Comparison of ENCODE assay signal across 9 mouse cellular contexts in the genomic region with DNA sequence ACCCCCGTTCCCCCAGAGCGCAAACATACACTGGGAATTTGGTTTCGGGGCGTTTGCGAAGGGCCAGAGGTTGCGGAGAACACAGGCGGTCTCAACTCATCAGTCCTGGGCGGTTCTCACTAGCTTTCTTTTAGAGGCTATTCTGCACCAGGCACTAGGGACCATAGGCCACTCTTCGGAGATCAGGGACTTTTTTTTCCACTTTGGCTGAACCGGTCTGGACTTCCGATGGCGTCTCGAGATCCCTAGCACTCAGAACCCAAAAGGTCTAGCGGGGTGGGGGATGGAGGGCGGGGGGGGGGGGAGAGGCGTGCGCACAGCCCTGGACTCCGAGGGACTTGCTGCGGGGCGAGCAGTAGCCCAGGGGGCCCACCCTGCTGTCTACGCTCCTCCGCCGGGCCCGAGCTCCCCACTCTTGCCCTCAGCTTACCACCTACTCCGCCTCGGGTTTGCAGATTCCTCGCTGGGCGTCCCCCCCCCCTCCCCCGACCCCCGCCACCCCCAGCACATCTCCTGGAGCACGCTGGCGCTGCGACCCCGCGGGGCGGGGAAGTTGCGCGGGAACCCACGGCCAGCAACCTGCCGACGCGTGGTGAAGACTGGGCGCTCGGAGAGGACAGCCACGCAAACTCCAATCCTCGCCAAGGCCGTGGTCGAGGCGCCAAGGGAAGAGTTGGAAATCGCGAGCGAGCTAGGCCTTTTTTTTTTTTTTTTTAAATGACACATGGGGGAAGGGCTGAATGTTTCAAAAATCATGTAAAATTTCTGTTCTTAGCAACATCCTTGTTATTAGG. TPM values are rescaled to one million over a fixed set of nuclear protein-coding genes. Genes with fewer than 3 reads are reported as not detected.
DNase-seq lines count a peak whose midpoint lies in the region; ATAC-seq and TF ChIP-seq lines count a peak whose summit lies in the region.
"Had no signal": no experiment of that assay in that cellular context is flagged by ENCODE, and none has a peak within 500 bp of the region (broad histone marks: within the 10 kb centered on the region; RNA-seq: fewer than 3 reads in every experiment).

No protein-coding gene starts in this region.

- ATAC-seq in heart, embryonic 11.5 days (replicated peaks; ENCODE audit: insufficient number of reproducible peaks, low FRiP score, low TSS enrichment) = no peak

- H3K27me3 ChIP-seq in heart, embryonic 11.5 days (ENCODE audit: control insufficient read depth, insufficient read depth, low read length) = peaks cover 70% of the 10 kb centered on the region
- peaks cover 91% of the 10 kb centered on the region for H3K27me3 ChIP-seq in hindbrain, embryonic 10.5 days (ENCODE audit: insufficient read depth, poor library complexity, severe bottlenecking)
- H3K27me3 ChIP-seq in midbrain, embryonic 10.5 days (ENCODE audit: low read depth, poor library complexity, severe bottlenecking) = peaks cover 91% of the 10 kb centered on the region
- H3K27me3 ChIP-seq: CH12.LX had no signal

- no peak for DNase-seq in heart, postnatal 25 days (ENCODE audit: low spot score)
- peak; percentile 41 for DNase-seq in brain, embryonic 14.5 days (ENCODE audit: low read depth)
- DNase-seq in hindbrain, embryonic 10.5 days (ENCODE audit: low spot score) = peak; percentile 42
- peak; percentile 60 for DNase-seq in midbrain, embryonic 10.5 days (ENCODE audit: low spot score)
- DNase-seq in right cerebral cortex, adult 2 months (ENCODE audit: low spot score in 2 of 2) = no peak
- no peak for DNase-seq in urinary bladder, postnatal 4 days (ENCODE audit: low spot score in 2 of 2)
- DNase-seq in spleen, adult 12 weeks (ENCODE audit: low spot score) = no peak

- H3K36me3 ChIP-seq in heart, embryonic 11.5 days (ENCODE audit: control insufficient read depth, insufficient read depth, low read length) = no peaks in the 10 kb centered on the region
- no peaks in the 10 kb centered on the region for H3K36me3 ChIP-seq in hindbrain, embryonic 10.5 days
- H3K36me3 ChIP-seq in midbrain, embryonic 10.5 days = no peaks in the 10 kb centered on the region

- WGBS in heart, embryonic 11.5 days (ENCODE audit: insufficient replicate concordance) = under 1% methylated on average over 49 of the region's 52 CpGs
- WGBS in hindbrain, embryonic 10.5 days = 1% methylated on average over 49 of the region's 52 CpGs
- WGBS in midbrain, embryonic 10.5 days = 1% methylated on average over 47 of the region's 52 CpGs

- 0 out of 2 replicates have a peak overlapping the region, but pooled peaks have one; percentile 34 for H3K9ac ChIP-seq in heart, embryonic 11.5 days (ENCODE audit: low read depth, low read length)

- TF ChIP-seq POLR2A in brain, embryonic 14.5 days (IDR thresholded peaks at IDR 0.05; ENCODE audit: borderline replicate concordance, extremely low read depth, insufficient read depth, insufficient read length, poor library complexity, severe bottlenecking) = no peak

- TF ChIP-seq CTCF in brain, embryonic 14.5 days (IDR thresholded peaks at IDR 0.05; ENCODE audit: borderline replicate concordance, extremely low read depth, insufficient read depth, insufficient read length) = no peak

- peak overlapping the region; percentile 62 for H3K4me2 ChIP-seq in heart, embryonic 11.5 days

- H3K4me1 ChIP-seq in heart, embryonic 11.5 days (ENCODE audit: control insufficient read depth, insufficient read depth, low read length) = peaks cover 18% of the 10 kb centered on the region
- H3K4me1 ChIP-seq in hindbrain, embryonic 10.5 days (replicated peaks) = peaks cover 50% of the 10 kb centered on the region
- H3K4me1 ChIP-seq in midbrain, embryonic 10.5 days = peaks cover 63% of the 10 kb centered on the region

- intact Hi-C loops in heart, postnatal 25 days (cut with DNase I) = loop anchor here (10.0 kb wide), 1 partner anchor 651 kb away; no protein-coding TSS in a partner anchor

- H3K4me3 ChIP-seq in heart, embryonic 11.5 days (ENCODE audit: low read depth, low read length) = peak overlapping the region; percentile 40
- peak overlapping the region; percentile 36 for H3K4me3 ChIP-seq in hindbrain, embryonic 10.5 days
- peak overlapping the region; percentile 53 for H3K4me3 ChIP-seq in midbrain, embryonic 10.5 days

- no peak overlapping the region for H3K27ac ChIP-seq in heart, embryonic 11.5 days (ENCODE audit: low read depth, low read length)
- no peak overlapping the region for H3K27ac ChIP-seq in hindbrain, embryonic 10.5 days
- H3K27ac ChIP-seq in midbrain, embryonic 10.5 days (replicated peaks) = peak overlapping the region; percentile 83

- no peaks in the 10 kb centered on the region for H3K9me3 ChIP-seq in heart, embryonic 11.5 days (replicated peaks; ENCODE audit: control insufficient read depth, low read length)
- no peaks in the 10 kb centered on the region for H3K9me3 ChIP-seq in hindbrain, embryonic 10.5 days
- no peaks in the 10 kb centered on the region for H3K9me3 ChIP-seq in midbrain, embryonic 10.5 days (replicated peaks)

RNA-seq across cellular contexts. Expression of gene Ostm1, which starts 52.1 kb away (rescaled TPM):
- polyA plus RNA-seq in heart, embryonic 11.5 days (2014; fragmentation: Nextera tagmentation; extraction: Ambion mirVana) = 27.1 and 28.2 TPM in 2 replicates
- total RNA-seq in heart, postnatal 25 days (2021) = 10 to 100 TPM; 16.0 to 16.6 TPM
- 29.2 and 37.4 TPM in 2 replicates for polyA plus RNA-seq in brain, embryonic 14.5 days (2012; rRNA removed)
- polyA plus RNA-seq in hindbrain, embryonic 10.5 days (2016; fragmentation: Nextera tagmentation; extraction: Ambion mirVana) = 15.3 and 16.1 TPM in 2 replicates
- 22.8 and 26.7 TPM in 2 replicates for polyA plus RNA-seq in midbrain, embryonic 10.5 days (2016; fragmentation: Nextera tagmentation; extraction: Ambion mirVana)

RNA-seq across cellular contexts. Expression of gene Nr2e1, which starts 52.3 kb away (rescaled TPM):
- polyA plus RNA-seq in heart, embryonic 11.5 days (2014; fragmentation: Nextera tagmentation; extraction: Ambion mirVana) = 0.06 TPM in 1 of 2 replicates, not detected in the other
- total RNA-seq in heart, postnatal 25 days (2021) = not detected
- 14.6 and 34.7 TPM in 2 replicates for polyA plus RNA-seq in brain, embryonic 14.5 days (2012; rRNA removed)
- polyA plus RNA-seq in hindbrain, embryonic 10.5 days (2016; fragmentation: Nextera tagmentation; extraction: Ambion mirVana) = 1.2 and 3.0 TPM in 2 replicates
- 25.3 and 26.3 TPM in 2 replicates for polyA plus RNA-seq in midbrain, embryonic 10.5 days (2016; fragmentation: Nextera tagmentation; extraction: Ambion mirVana)
- total RNA-seq: CH12.LX had no signal

Comparison
In these comparisons a context has a peak if more than half of its experiments do, and no peak if none do; other contexts are left out.
1. DNase-seq: peak in brain, embryonic 14.5 days (single experiment), hindbrain, embryonic 10.5 days (single experiment) and midbrain, embryonic 10.5 days (single experiment); none in heart, postnatal 25 days (single experiment), right cerebral cortex, adult 2 months (0 of 2), urinary bladder, postnatal 4 days (0 of 2) and spleen, adult 12 weeks (single experiment).
2. Peak in every context shown above with its lines, with median percentiles within 50 percentile points of each other: H3K4me3 ChIP-seq.